ENCODE assay signal across 9 mouse cellular contexts in genomic region chr5:148026401-148027349, GRCm38 (mm10).
DNase-seq lines count a peak whose midpoint lies in the region; ATAC-seq lines count a peak whose summit lies in the region.
"Had no signal": no experiment of that assay in that cellular context is flagged by ENCODE, and none has a peak within 500 bp of the region (broad histone marks: within the 10 kb centered on the region; RNA-seq: fewer than 3 reads in every experiment).

No protein-coding gene starts in this region.

- peak; percentile 11 for DNase-seq in hindbrain, embryonic 10.5 days (ENCODE audit: low spot score)
- no peak for DNase-seq in hindbrain, embryonic 14.5 days (ENCODE audit: low spot score)
- DNase-seq in NIH3T3 (ENCODE audit: low read depth), result peak; percentile 11
- DNase-seq in embryonic facial prominence, embryonic 11.5 days (ENCODE audit: low spot score), result peak; percentile 31
- DNase-seq in neural tube, embryonic 10.5 days (ENCODE audit: extremely low spot score, low spot score), result peak; percentile 53
- DNase-seq in gastrocnemius, adult 8-10 months (ENCODE audit: low spot score in 2 of 2), result no peak
- DNase-seq in kidney, postnatal 14 days, result no peak

- no peaks in the 10 kb centered on the region for H3K9me3 ChIP-seq in hindbrain, embryonic 10.5 days
- H3K9me3 ChIP-seq in hindbrain, embryonic 14.5 days (ENCODE audit: control insufficient read depth, low read length), result no peaks in the 10 kb centered on the region
- H3K9me3 ChIP-seq in embryonic facial prominence, embryonic 11.5 days (replicated peaks; ENCODE audit: control insufficient read depth, low read length), result no peaks in the 10 kb centered on the region
- no peaks in the 10 kb centered on the region for H3K9me3 ChIP-seq in hindbrain, embryonic 13.5 days
- H3K9me3 ChIP-seq: stomach, embryonic 15.5 days had no signal

- WGBS in hindbrain, embryonic 10.5 days, result 69% methylated on average over 26 of the region's 26 CpGs
- 64% methylated on average over 26 of the region's 26 CpGs for WGBS in hindbrain, embryonic 14.5 days
- WGBS in embryonic facial prominence, embryonic 11.5 days, result 66% methylated on average over 26 of the region's 26 CpGs
- 59% methylated on average over 26 of the region's 26 CpGs for WGBS in hindbrain, embryonic 13.5 days

- no peaks in the 10 kb centered on the region for H3K27me3 ChIP-seq in hindbrain, embryonic 10.5 days (ENCODE audit: insufficient read depth, poor library complexity, severe bottlenecking)
- no peaks in the 10 kb centered on the region for H3K27me3 ChIP-seq in hindbrain, embryonic 14.5 days (ENCODE audit: control insufficient read depth, insufficient read depth, low read length)
- H3K27me3 ChIP-seq in embryonic facial prominence, embryonic 11.5 days (ENCODE audit: control insufficient read depth, insufficient read depth, low read length), result no peaks in the 10 kb centered on the region
- no peaks in the 10 kb centered on the region for H3K27me3 ChIP-seq in hindbrain, embryonic 13.5 days
- H3K27me3 ChIP-seq: stomach, embryonic 15.5 days had no signal

- H3K36me3 ChIP-seq in hindbrain, embryonic 10.5 days, result no peaks in the 10 kb centered on the region
- H3K36me3 ChIP-seq in hindbrain, embryonic 14.5 days (replicated peaks; ENCODE audit: control insufficient read depth, insufficient read depth), result no peaks in the 10 kb centered on the region
- H3K36me3 ChIP-seq in embryonic facial prominence, embryonic 11.5 days (replicated peaks; ENCODE audit: control insufficient read depth, insufficient read depth, low read depth, low read length), result no peaks in the 10 kb centered on the region
- no peaks in the 10 kb centered on the region for H3K36me3 ChIP-seq in hindbrain, embryonic 13.5 days
- H3K36me3 ChIP-seq: stomach, embryonic 15.5 days had no signal

- H3K4me1 ChIP-seq in hindbrain, embryonic 10.5 days (replicated peaks), result peaks cover 15% of the 10 kb centered on the region
- H3K4me1 ChIP-seq in hindbrain, embryonic 14.5 days (replicated peaks; ENCODE audit: control insufficient read depth, insufficient read depth, low read length), result no peaks in the 10 kb centered on the region
- no peaks in the 10 kb centered on the region for H3K4me1 ChIP-seq in embryonic facial prominence, embryonic 11.5 days (ENCODE audit: control insufficient read depth, insufficient read depth, low read length)
- H3K4me1 ChIP-seq in hindbrain, embryonic 13.5 days (replicated peaks), result peaks cover 5% of the 10 kb centered on the region; the same call in 1 of the 2 replicates
- H3K4me1 ChIP-seq: stomach, embryonic 15.5 days had no signal

- no peak overlapping the region for H3K4me3 ChIP-seq in hindbrain, embryonic 10.5 days
- H3K4me3 ChIP-seq in hindbrain, embryonic 14.5 days (replicated peaks; ENCODE audit: low read length), result no peak overlapping the region
- no peak overlapping the region for H3K4me3 ChIP-seq in embryonic facial prominence, embryonic 11.5 days (ENCODE audit: low read depth, low read length)
- H3K4me3 ChIP-seq in hindbrain, embryonic 13.5 days, result no peak overlapping the region
- H3K4me3 ChIP-seq: stomach, embryonic 15.5 days had no signal

- no peak overlapping the region for H3K27ac ChIP-seq in hindbrain, embryonic 10.5 days
- H3K27ac ChIP-seq in hindbrain, embryonic 14.5 days, result no peak overlapping the region
- H3K27ac ChIP-seq in embryonic facial prominence, embryonic 11.5 days (replicated peaks; ENCODE audit: low read depth, low read length), result no peak overlapping the region
- H3K27ac ChIP-seq in hindbrain, embryonic 13.5 days, result no peak overlapping the region
- H3K27ac ChIP-seq: stomach, embryonic 15.5 days had no signal

- no peak for ATAC-seq in hindbrain, embryonic 14.5 days (ENCODE audit: low FRiP score)
- no peak for ATAC-seq in embryonic facial prominence, embryonic 11.5 days (replicated peaks; ENCODE audit: insufficient number of reproducible peaks, low FRiP score, low TSS enrichment, low read depth)
- ATAC-seq in hindbrain, embryonic 13.5 days (ENCODE audit: low FRiP score), result peak; percentile 36

- no peak overlapping the region for H3K9ac ChIP-seq in hindbrain, embryonic 14.5 days
- no peak overlapping the region for H3K9ac ChIP-seq in embryonic facial prominence, embryonic 11.5 days (replicated peaks; ENCODE audit: low read length)
- H3K9ac ChIP-seq in hindbrain, embryonic 13.5 days, result no peak overlapping the region
- H3K9ac ChIP-seq: stomach, embryonic 15.5 days had no signal

- H3K4me2 ChIP-seq in hindbrain, embryonic 14.5 days (replicated peaks), result no peak overlapping the region
- no peak overlapping the region for H3K4me2 ChIP-seq in embryonic facial prominence, embryonic 11.5 days (ENCODE audit: low read depth, low read length)
- 0 out of 2 replicates have a peak overlapping the region, but pooled peaks have one; percentile 2 for H3K4me2 ChIP-seq in hindbrain, embryonic 13.5 days
- H3K4me2 ChIP-seq: stomach, embryonic 15.5 days had no signal

Comparison
In these comparisons a context has a peak if more than half of its experiments do, and no peak if none do; other contexts are left out.
1. DNase-seq: peak in hindbrain, embryonic 10.5 days (single experiment), NIH3T3 (single experiment), embryonic facial prominence, embryonic 11.5 days (single experiment) and neural tube, embryonic 10.5 days (single experiment); none in hindbrain, embryonic 14.5 days (single experiment), gastrocnemius, adult 8-10 months (0 of 2) and kidney, postnatal 14 days (single experiment).